Mouse (Mus musculus): ENCODE results near the gene Poc1b. TPM values are rescaled to one million over a fixed set of nuclear protein-coding genes. Genes with fewer than 3 reads are reported as not detected.

Gene Poc1b
- polyA plus RNA-seq, 1 experiment: not detected

- no peak for TF ChIP-seq POLR2A (IDR thresholded peaks at IDR 0.05; ENCODE audit: insufficient read depth, low read depth, low read length)
- no peak for TF ChIP-seq CTCF (IDR thresholded peaks at IDR 0.05; ENCODE audit: insufficient read depth, low read depth, low read length)
- no peak overlapping the region for H3K27ac ChIP-seq (ENCODE audit: insufficient read depth, low read depth, low read length)
- 94% methylated on average over 21 of the region's 21 CpGs for WGBS
- H3K4me1 ChIP-seq (ENCODE audit: control insufficient read depth, insufficient read depth, low read length): no peaks in the 10 kb centered on the region
- no peak overlapping the region for H3K4me3 ChIP-seq (ENCODE audit: insufficient read depth, low read depth, low read length)
These were observed 82.1 kb downstream of the Poc1b start for GRCm38 (mm10) chr10:99188656-99189603.

- TF ChIP-seq POLR2A (IDR thresholded peaks at IDR 0.05; ENCODE audit: insufficient read depth, low read depth, low read length) (no peak), CTCF (IDR thresholded peaks at IDR 0.05; ENCODE audit: insufficient read depth, low read depth, low read length) (no peak)
- Histone ChIP-seq H3K4me3 (ENCODE audit: insufficient read depth, low read depth, low read length) (no peak overlapping the region), H3K27ac (ENCODE audit: insufficient read depth, low read depth, low read length) (no peak overlapping the region), H3K4me1 (ENCODE audit: control insufficient read depth, insufficient read depth, low read length) (no peaks in the 10 kb centered on the region)
- 63% methylated on average over 3 of the region's 3 CpGs for WGBS
These were observed 84.0 kb downstream of the Poc1b start for GRCm38 (mm10) chr10:99190798-99191197.

- 86% methylated on average over 2 of the region's 2 CpGs for WGBS
- TF ChIP-seq CTCF (IDR thresholded peaks at IDR 0.05; ENCODE audit: insufficient read depth, low read depth, low read length) (no peak), POLR2A (IDR thresholded peaks at IDR 0.05; ENCODE audit: insufficient read depth, low read depth, low read length) (no peak)
- Histone ChIP-seq H3K4me3 (ENCODE audit: insufficient read depth, low read depth, low read length) (no peak overlapping the region), H3K4me1 (ENCODE audit: control insufficient read depth, insufficient read depth, low read length) (no peaks in the 10 kb centered on the region), H3K27ac (ENCODE audit: insufficient read depth, low read depth, low read length) (no peak overlapping the region)
These were observed 87.7 kb downstream of the Poc1b start for GRCm38 (mm10) chr10:99194451-99195055.

- 89% methylated on average over 13 of the region's 13 CpGs for WGBS
- no peaks in the 10 kb centered on the region for H3K4me1 ChIP-seq (ENCODE audit: control insufficient read depth, insufficient read depth, low read length)
- H3K27ac ChIP-seq (ENCODE audit: insufficient read depth, low read depth, low read length): no peak overlapping the region
- no peak for TF ChIP-seq POLR2A (IDR thresholded peaks at IDR 0.05; ENCODE audit: insufficient read depth, low read depth, low read length)
- no peak for TF ChIP-seq CTCF (IDR thresholded peaks at IDR 0.05; ENCODE audit: insufficient read depth, low read depth, low read length)
- no peak overlapping the region for H3K4me3 ChIP-seq (ENCODE audit: insufficient read depth, low read depth, low read length)
These were observed 89.7 kb downstream of the Poc1b start for GRCm38 (mm10) chr10:99196556-99196955.

- whole genome bisulfite sequencing: 76% methylated on average over 8 of the region's 8 CpGs
- no peak overlapping the region for H3K4me3 ChIP-seq (ENCODE audit: insufficient read depth, low read depth, low read length)
- no peak overlapping the region for H3K27ac ChIP-seq (ENCODE audit: insufficient read depth, low read depth, low read length)
- H3K4me1 ChIP-seq (ENCODE audit: control insufficient read depth, insufficient read depth, low read length): no peaks in the 10 kb centered on the region
- TF ChIP-seq POLR2A (IDR thresholded peaks at IDR 0.05; ENCODE audit: insufficient read depth, low read depth, low read length) (no peak), CTCF (IDR thresholded peaks at IDR 0.05; ENCODE audit: insufficient read depth, low read depth, low read length) (no peak)
These were observed 90.3 kb downstream of the Poc1b start for GRCm38 (mm10) chr10:99197125-99197524.

- H3K27ac ChIP-seq (ENCODE audit: insufficient read depth, low read depth, low read length): no peak overlapping the region
- no peak overlapping the region for H3K4me3 ChIP-seq (ENCODE audit: insufficient read depth, low read depth, low read length)
- H3K4me1 ChIP-seq (ENCODE audit: control insufficient read depth, insufficient read depth, low read length): no peaks in the 10 kb centered on the region
- WGBS: 68% methylated on average over 9 of the region's 9 CpGs
- TF ChIP-seq CTCF (IDR thresholded peaks at IDR 0.05; ENCODE audit: insufficient read depth, low read depth, low read length): no peak
- TF ChIP-seq POLR2A (IDR thresholded peaks at IDR 0.05; ENCODE audit: insufficient read depth, low read depth, low read length): no peak
These were observed 90.9 kb downstream of the Poc1b start for GRCm38 (mm10) chr10:99197607-99198305.

- no peak overlapping the region for H3K4me3 ChIP-seq (ENCODE audit: insufficient read depth, low read depth, low read length)
- no peak for TF ChIP-seq CTCF (IDR thresholded peaks at IDR 0.05; ENCODE audit: insufficient read depth, low read depth, low read length)
- no peak for TF ChIP-seq POLR2A (IDR thresholded peaks at IDR 0.05; ENCODE audit: insufficient read depth, low read depth, low read length)
- peaks cover 4% of the 10 kb centered on the region for H3K4me1 ChIP-seq (ENCODE audit: control insufficient read depth, insufficient read depth, low read length)
- no peak overlapping the region for H3K27ac ChIP-seq (ENCODE audit: insufficient read depth, low read depth, low read length)
- 97% methylated on average over 9 of the region's 9 CpGs for WGBS
These were observed 92.1 kb downstream of the Poc1b start for GRCm38 (mm10) chr10:99198946-99199345.

- TF ChIP-seq POLR2A (IDR thresholded peaks at IDR 0.05; ENCODE audit: insufficient read depth, low read depth, low read length) (no peak), CTCF (IDR thresholded peaks at IDR 0.05; ENCODE audit: insufficient read depth, low read depth, low read length) (no peak)
- H3K4me1 ChIP-seq (ENCODE audit: control insufficient read depth, insufficient read depth, low read length): peaks cover 5% of the 10 kb centered on the region
- no peak overlapping the region for H3K27ac ChIP-seq (ENCODE audit: insufficient read depth, low read depth, low read length)
- WGBS: 81% methylated on average over 5 of the region's 5 CpGs
- H3K4me3 ChIP-seq (ENCODE audit: insufficient read depth, low read depth, low read length): no peak overlapping the region
These were observed 94.1 kb downstream of the Poc1b start for GRCm38 (mm10) chr10:99200944-99201343.
